Mouse (Mus musculus): ENCODE results near the gene Gphb5.
"Not testable (repeated sequence)": the region's sequence is repeated elsewhere in the genome, so short reads cannot be mapped to it uniquely, and the experiment has no call there.

Gphb5 gene

DNA sequence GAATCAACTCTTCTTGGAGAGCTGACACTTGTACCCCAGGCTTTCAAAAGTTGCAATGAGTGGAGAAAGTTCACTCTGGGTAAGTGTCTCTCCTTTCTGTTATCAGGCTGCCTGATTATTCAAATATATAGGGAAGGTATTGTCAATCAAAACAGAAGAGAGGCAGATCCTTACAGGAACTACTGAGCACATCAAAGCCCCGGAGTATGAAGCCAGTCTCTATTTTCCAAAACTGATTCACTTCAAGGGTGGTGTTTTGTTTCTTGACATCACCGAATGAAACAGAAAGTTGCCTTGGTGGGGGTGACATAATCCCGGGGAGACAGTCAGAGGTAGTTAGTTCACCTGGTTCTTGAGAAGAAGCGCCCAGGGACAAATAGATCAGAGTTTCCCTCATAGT lies at the start of gene Gphb5:
Gene Gphb5, minus strand, starts transcription at position 101 of the 400 bp plus-strand sequence.
- no peak for DNase-seq

DNA sequence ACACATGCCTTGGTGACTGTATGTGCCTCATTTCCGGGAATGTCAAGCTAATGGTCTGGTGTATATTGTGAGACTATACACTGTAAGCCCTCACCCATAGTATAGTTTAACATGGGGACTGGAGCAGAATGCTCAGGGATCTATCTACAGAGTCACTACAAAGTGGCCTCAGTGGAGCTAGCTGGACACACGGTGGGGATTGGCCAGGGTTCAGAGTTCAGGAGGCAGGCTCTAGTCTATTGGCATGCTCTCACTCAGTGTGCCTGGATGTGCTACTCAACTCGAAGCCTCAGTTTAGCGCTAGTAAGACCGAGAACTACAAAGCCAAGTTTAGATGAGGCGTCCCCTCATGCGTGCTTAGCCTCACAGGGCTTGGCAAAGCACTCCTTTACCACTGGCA lies 49.6 kb upstream of the Gphb5 start:
- DNase-seq = peak in 1 of 2 experiments; percentile 56

DNA sequence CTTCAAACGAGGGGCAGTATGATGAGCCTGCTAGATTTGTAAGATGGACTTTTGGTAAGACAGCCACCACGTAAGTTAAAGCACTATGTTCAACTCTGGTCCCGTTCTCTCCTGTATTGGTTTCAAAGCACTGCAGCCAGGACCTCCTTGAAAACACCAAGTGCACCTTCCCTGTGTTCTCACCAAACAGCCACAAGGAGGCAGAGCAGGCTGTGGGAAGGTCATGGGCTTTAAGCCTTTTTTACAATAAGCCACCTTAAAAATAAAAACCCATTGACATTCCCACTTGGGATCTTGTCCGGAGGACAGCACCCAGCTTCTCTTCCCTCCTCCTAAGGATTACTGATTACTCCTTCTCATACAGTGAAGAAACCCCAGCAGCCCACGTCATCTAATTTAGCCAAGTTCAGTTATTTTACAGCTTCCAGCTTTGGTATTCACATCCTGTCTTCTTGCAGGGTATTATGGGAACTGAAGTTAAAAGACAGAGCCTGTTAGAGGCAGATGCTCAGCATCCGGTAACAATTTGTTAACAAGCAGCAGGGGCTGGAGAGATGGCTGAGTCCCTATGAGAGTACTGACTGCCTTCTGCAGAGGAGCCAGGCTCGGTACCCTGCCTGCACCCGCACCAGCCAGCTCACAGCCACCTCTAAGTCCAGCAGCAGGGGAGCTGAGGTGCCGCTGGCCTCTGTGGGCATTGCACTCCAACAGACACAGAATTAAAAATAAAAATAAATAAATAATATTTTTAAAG lies 47.6 kb upstream of the Gphb5 start:
- peak; percentile 55 to 66 for DNase-seq

DNA sequence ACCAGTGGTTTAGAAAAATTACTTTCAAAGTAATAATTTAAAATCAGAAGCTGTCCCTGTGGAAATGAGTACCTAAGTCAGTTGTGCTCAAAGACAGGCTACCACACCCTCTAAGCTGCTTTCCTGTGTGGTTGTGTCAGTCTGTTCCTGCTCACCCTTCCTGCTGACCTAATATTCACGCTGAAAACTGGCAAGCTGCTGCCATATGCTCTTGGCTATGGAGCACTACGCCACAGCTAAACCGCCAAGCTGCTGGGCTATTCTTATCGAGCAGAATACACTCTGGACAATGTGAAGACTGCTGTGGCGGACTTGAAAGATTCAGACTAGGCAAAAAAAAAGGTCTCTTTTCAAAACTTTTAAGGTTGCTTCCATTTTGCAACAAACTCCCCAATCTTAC lies 44.0 kb upstream of the Gphb5 start:
- DNase-seq = peak in 1 of 2 experiments; percentile 16

DNA sequence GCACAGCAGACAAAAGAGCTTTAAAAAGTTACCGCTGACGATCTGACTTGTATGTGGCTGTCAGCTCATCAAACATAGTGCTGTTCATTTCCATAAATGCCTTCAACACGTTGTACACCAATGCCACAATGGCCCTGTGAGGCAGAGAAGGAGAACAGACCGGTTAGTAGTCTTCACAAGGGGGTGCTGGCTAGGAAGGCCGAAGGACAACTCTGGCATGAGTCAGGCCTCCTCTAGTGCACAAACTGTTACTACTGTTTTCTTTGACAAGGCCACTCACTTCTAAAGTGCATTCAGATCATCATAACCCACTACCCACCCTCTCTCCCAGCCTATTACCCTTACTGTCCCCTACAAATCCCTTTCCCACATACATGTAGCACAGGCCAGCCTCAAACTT lies 43.1 kb upstream of the Gphb5 start:
- DNase-seq = no peak

DNA sequence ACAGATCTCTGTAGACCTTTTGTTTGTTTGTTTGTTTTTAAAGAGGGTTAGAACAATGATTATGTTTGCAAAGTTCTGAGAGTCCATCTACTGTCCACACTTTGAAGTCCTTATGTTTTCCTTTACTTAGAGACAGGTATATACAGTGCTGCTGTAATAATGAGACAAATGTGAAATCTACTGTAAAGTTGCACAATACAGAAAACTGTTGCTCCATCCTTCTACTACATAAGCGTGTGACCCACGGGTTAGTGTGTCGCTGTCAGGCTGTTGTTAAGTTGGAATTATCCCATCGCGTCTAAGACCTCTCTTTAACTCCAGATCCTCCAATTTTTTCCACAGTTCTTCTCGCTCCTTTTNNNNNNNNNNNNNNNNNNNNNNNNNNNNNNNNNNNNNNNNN lies 36.9 kb upstream of the Gphb5 start:
- no peak for DNase-seq

DNA sequence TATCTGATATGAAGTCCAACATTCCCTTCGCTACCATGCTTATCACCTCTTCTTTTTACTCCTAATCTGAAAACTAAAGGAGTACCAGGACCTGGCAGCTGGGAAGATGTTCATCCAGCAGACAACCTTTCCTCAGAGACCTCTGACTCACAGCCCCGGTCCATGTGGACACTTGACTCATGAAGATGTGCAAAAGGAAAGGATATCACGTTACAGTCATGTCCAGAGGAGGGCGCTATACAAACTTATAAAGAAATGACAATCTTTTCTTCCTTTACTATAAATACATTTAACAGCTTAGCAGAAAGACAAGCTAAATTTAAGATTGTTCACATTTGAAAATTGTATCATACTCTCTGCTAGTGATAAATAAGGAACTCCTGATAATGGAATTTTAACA lies 36.4 kb upstream of the Gphb5 start:
- DNase-seq = peak in 1 of 2 experiments; percentile 36

DNA sequence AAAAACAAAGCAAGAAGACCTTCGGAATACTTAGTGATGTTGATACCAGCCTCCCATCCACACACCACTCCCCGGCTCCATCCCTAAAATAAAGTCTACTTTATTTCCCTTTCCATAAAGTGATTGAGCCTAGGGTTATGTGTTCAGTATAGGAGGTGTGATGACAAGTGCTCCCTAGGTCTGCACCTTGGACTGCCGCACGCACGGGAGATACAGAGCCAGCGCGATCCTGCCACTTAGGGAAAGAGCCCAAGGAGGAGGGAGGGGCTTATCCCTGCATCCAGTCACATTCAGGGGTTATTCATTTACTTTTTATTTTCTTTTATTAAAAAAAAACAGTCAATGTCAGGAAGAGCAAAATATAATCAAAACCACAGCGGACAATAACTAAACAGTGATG lies 34.0 kb upstream of the Gphb5 start:
- peak in 1 of 2 experiments; percentile 48 for DNase-seq

DNA sequence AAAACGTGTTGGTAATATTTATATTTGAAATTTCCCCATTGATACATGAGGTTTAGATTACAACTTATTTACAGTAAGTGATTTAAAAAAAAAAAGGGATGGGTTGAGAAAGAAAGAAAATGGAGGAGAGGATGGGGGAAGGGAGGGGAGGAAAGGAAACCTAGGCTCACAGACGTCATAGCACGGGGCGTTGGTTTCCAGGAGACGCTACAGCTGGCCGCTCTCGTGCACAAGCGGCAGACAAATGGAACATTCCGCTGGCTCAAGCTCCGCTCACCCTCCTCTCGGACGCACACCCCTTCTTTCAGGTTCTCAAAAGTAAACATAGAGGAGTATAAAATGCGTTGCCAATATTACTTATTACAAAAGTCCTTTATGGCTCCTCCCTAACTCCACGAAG lies 33.4 kb upstream of the Gphb5 start:
- DNase-seq = peak; percentile 25 to 59

DNA sequence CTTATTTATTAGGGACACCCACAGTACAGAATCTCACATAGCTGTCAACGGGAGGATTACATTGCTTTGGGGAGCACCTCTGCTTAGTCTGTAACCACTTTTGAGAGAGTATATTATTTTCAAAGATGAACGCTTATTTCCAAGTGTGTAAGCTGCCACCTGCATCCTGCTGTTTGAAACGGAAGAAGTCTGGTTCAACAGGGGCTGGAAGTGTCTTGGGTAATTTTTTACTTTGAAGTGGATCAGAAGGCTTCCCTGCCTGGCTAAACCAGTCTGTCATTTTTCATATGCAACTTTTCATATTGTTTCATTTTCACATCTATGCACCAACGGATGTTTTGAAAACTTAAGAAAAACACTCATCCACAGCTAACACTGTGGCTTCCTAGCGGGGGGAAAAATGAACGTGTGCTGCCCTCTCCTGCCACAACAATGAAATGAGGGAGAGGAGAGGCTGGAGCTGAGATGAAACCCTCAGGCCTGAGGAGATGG lies 32.9 kb upstream of the Gphb5 start:
- no peak for DNase-seq

DNA sequence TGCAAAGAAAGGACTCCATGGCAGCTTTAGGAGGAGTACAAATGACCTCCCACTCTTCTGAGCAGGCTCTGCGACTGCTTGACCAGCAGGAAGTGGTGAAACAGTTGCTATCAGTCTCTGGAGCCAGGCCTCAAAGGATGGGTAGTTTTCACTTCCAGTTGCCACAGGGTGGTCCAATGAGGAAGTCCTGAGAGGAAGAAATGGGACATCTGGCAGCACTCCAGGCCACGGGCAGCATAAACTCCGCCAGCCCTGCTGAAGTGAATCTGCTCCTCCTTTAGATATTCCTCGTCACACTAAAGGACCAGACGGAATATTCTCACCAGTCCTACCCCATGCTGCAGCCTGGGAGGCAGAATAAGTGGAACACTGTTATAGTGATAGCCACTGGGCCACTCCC lies 32.3 kb upstream of the Gphb5 start:
- DNase-seq = peak; percentile 61 to 65

DNA sequence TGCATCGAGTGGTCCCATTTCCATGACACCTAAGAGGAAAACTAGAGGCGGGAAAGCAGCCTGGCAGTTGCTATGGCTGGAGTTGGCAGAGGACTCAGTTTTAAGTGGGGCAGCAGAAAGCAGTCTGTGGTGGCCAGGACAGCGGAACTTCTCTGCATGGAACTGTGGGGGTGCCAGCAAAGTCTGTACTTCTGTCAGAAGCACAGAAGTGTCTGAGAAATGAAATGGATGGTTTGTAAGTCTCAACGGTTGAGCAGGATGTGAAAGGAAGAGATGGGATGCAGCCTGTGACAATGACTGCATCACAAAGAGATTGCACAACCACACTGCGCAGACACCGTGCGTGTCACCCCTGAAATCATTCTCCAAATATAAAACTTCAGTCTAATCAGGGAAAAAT lies 29.7 kb upstream of the Gphb5 start:
- no peak for DNase-seq

DNA sequence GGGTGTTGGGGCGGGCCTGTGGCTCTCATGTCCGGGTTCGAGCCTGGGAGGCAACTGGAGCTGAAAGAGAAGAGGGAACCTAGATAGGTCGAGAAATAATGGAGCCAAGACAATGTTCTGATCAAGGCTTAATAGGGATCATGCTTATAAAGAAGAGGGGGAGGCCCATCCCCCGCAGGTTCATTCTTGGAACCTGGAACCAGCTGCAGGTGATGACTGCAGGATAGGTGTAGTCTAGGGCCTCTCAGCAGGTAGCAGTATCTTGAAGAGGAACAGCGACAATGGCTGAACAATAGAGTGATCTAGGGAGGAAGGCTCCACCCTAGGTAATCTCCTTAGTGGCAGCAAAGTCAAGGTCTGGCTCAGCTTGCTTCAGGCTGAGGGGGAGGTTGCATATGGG lies 15.8 kb upstream of the Gphb5 start:
- DNase-seq = not testable (repeated sequence)

DNA sequence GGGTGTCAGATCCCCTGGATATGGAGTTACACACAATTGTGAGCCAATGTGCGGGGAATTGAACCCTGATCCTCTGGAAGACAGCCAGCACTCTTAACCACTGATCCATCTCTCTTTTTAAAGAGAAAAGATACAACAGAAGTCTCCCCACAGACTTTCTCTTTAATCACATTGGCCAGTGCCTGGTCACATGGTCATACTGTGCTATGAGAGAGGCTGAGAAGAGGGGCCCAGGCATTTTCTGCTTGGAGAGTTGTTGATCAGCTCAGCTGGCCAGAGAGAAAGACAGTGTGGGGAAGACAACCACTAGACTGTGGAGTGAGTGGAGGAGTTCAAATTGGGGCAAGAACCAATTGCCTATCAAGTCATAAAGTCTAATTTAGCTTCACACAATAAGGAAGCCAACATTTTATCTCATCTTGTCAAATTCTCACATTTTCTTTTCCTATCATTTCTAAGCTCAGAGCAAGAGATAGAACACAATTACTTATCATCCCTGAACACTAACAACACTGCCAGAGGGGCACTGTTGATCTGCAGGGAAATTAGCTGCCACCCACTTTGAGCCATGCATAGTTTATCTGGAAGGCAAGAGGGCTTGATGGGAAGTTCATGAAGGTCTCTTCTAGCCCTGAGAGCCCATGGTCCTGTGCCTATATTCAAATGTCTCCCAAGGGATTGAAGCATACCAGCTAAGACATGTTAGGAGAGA lies 13.3 kb upstream of the Gphb5 start:
- DNase-seq = no peak

DNA sequence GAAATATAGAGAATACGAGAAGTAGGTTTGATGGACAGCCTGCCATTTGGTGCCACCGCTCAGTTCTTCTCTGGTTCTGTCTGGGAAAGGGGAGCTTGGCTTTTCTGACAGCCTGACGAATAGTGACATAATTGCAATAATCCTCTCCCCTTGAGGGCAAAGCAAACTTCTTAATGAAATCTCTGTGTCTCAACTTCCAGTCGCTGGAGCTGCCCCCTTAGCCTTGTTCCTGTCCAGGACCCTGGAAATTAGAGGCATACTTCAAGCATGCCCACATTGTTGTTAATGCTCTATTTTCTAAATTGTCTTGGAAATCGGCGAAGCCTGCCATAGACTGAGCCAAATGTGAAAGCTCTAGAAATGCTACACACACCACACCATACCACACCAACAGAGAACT lies 12.1 kb upstream of the Gphb5 start:
- no peak for DNase-seq

DNA sequence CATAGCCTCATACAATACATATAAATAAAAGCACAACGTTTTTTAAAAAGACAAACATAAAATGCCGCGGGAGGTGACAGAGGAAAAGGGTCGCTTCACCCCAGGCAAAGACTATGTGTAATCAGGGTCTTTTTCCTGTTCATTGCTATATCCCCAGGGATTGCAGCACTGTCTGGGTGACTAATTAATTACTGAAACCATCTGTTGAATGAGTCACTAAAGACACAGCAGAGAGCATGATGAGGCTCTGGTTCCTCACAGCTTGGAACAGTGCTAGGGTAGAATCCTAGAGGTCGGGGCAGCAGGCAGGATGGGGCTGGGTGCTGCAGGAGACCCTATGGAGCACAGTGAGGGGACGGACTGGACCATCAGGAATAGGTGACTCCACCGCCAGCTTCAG lies 9.3 kb upstream of the Gphb5 start:
- DNase-seq = no peak

DNA sequence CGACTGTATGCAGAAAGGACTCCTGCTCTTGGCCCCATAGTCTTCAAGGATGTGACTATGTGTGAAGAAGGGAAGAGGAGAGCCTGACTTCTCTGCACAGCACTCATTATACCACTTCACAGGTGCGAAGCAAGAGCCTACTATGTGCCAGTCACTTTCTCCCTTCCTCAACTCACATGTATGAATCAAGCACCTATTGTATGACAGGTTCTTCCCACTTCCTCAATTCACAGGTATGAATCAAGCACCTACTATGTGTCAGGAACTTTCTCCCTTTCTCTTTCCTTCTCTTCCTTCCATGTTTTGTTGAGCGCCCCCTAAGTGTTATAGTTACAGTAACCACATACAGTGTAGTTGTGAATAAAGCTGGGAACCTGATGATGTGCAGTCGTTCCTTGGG lies 8.2 kb upstream of the Gphb5 start:
- no peak for DNase-seq

DNA sequence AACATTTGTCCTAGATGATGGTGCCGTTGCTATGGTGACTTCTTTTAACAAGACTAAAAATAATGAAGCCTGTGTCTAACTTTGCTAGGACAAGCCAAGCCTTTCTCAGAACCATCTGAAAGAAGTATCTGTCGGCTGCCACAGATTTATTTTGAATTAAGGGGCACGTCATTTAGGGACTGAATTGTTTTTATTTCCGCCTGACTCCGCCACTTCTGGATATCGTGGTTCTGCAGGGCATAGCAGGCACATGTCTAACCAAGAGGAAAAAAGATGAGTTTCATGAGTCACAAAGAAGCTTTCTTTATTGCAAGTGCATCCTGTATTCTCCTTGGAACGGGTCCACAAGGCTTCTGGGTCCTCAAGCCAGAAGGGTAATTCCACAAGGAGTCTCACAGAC lies 7.8 kb upstream of the Gphb5 start:
- no peak for DNase-seq

DNA sequence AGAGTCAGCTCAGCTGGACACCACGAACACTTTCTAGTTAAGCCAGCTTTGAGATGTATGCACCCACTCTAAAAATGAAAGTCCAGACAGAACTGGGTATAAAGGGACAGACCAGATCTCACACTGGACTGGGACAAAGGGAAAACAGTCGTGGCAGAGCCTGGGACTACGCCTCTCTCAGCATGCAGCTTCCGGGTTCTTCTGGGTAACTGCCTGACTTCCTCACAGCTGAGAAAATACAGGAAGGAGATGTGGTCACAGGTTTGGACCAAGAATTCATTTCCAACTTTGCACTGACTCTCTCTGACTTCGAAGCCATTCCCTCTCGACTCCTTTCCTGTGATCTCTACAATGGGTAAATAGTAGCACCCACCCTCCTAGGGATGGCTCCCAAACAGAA lies 1.6 kb downstream of the Gphb5 start:
- DNase-seq = no peak

DNA sequence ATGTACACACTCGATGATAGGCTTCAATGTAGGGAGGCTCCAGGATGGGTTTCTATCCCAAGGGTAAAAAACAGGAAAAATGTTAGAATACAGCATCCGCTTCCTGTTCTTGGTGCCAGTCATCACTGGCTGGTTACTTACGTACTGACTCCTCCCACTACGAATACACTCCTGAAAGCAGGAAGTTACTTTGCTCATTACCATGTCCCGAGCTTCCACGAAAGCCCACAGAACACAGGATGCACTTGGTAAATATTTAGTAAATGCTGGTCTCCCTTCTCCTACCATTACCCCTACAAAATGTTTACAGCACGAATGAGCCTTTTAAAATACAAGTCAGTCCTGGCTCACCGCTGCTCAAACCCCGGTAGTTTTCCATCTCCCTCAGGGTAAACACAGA lies 3.6 kb downstream of the Gphb5 start:
- DNase-seq = no peak

DNA sequence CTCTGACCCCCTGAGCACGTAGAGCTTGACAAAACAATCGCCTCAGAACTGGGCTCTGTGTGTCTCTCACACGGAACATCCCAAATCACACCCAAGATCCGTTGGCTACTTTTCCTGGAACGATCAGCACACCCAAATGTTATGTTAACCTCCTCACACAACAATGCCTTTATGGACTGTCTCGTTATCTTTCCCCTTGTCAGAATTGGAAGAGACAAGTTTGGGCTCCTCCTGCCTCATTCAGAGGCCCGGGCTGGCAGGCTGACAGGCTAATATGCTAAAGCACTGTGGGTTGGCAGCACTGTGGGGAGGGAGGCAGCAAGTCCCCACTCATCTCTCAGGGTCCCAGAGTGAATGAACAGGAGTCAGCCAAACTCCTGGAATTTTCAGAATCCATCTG lies 19.5 kb downstream of the Gphb5 start:
- no peak for DNase-seq

DNA sequence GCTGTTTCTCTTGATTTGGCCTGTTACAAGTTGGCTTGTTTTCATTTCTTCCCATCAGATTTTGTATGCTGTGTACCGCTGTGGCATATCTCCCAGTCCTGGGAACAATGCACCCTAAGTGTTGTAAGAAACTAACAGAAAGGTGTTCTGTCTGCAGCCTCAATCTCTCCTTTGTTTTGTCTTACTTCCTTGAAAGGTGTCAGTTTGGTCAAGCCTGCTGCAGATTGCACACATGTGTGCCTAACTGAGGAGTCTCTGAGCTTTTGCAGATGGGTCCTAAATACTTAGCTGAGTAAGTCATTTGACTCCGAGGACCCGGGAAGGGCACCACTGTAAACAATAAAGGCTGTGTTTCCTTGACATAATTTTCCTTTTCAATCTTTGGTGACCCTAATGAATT lies 20.0 kb downstream of the Gphb5 start:
- DNase-seq = peak in 1 of 2 experiments; percentile 10

DNA sequence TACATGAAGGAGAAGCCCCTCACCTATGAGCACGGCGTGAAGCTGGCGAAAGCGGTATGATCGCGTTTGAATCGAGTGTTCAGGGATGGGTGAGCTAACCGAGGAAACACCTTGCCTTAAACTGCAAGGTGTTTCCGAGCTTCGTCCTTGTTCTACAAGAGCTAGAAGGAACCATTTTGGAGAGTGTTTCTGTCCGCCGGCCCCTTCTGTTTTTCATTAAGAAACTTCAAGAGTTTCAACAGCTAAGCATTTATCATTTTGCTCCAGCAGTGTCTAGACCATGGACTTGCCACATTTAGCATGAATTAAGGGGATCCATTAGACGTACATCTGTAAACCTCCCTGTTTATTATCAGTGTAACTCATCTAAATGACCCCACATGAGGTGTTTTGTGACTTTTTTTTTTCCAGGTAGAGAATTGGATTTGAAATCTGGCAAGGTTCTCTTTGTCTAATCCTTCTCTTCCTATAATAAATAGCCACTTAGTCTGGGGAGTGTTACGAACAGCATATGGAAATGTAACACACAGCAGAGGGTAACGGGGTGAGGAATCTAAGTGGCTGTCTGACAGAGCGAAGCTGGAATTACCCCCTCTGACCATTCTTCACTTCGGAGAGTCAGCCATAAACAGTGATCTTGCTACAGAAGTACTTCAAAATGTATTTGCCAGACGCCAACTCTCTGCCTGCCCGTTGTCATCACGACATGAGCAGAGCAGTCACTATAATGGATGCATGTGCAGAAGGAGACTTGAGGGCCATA lies 22.4 kb downstream of the Gphb5 start:
- DNase-seq = no peak

DNA sequence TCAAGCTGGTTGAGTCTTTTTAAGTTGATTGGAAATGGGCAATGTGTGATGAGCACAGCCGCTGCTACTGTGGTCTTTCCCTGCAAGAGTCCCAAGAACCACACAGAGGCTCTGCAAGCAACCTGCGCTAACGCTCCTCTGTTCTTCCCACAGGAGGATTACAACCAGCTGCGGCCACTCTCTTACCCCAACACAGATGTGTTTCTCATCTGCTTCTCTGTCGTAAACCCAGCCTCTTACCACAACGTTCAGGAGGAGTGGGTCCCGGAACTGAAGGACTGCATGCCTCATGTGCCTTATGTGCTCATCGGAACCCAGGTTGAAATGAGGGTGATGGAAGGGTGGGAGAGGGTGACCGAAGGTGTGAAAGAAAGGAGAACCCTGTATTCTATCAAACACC lies 25.1 kb downstream of the Gphb5 start:
- DNase-seq = peak in 1 of 2 experiments; percentile 16

Measured in kidney, postnatal 25 days (tissue).